Mouse (Mus musculus): ENCODE data around the gene Wdr4.
"Not testable (repeated sequence)": the region's sequence is repeated elsewhere in the genome, so short reads cannot be mapped to it uniquely, and the experiment has no call there.

Wdr4 gene

DNA sequence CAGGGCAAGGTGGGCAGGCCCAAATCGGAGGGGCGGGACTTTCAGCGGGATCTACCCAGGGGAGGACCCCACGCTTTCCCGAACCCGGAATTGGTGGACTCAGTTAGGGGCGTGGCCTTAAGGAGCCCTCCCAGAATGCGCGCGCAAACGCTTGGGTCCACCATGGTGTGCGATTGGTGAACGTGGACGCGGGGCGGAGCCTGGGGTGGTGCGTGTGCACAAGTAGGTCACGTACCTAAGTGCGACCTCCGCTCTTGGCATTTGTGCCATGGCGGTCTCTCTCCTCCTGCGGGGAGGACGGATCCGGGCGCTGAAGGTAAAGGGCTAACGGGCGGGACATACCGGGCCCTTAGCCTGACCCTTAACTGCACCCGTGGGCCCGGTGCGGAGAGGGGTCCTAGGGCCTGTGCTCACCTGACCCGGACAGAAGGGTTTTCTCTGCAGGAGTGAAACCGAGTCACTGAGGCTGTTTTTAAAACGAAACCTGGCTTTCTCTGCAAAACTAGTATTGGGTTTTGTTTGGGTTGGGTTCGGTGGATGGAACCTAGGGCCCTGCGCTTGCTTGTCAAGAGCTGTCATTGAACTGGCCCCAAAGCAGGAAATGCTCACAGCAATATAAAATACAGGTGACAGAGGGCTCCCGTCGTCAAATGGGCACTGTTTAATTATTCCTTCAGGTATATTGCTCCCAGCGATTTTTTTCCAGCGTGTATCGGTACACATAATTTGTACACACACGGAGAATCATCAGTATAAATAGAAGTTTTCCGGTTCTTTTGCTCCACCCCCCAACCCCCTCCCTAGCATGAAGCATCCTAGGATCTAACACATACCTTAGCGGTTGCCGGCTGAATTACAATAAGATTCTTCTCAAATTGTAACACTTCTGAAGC lies at the start of gene Wdr4, which contains the start of gene Ndufv3:
TSS of gene Wdr4 (minus strand) at position 35 of the 893 bp plus-strand sequence.
TSS of gene Ndufv3 (plus strand) at position 170 of the 893 bp plus-strand sequence.
- peak; percentile 98 for DNase-seq

DNA sequence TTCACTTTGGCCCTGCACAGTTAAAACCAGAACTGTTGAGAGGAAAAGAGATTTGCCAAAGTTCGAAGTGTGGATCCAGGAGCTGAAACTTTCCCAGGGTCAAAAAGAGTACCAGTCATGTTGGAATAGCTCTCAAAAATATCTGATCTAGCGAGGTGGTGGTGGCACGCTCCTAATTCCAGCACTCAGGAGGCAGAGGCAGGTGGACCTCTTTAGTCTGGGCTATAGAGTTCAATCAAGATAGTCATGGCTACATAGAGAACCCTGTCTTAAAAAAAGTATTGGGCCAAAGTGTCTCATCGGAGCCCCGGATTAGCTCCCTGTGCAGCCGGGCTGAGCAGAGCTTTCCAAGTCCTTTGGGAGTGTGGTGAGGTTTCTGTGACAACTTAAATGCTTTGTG lies 46.5 kb upstream of the Wdr4 start:
- DNase-seq, result no peak

GRCm38 (mm10) chr17:31565141-31566056 lies 45.6 kb upstream of the Wdr4 start:
- peak; percentile 76 for DNase-seq

GRCm38 (mm10) chr17:31564858-31565140 lies 45.0 kb upstream of the Wdr4 start:
- no peak for DNase-seq

- peak; percentile 95 for DNase-seq
Measured at GRCm38 (mm10) chr17:31564015-31564857, 44.5 kb upstream of the Wdr4 start, which contains the start of gene Pknox1. TSS of gene Pknox1 (plus strand) at chr17:31564734.

DNA sequence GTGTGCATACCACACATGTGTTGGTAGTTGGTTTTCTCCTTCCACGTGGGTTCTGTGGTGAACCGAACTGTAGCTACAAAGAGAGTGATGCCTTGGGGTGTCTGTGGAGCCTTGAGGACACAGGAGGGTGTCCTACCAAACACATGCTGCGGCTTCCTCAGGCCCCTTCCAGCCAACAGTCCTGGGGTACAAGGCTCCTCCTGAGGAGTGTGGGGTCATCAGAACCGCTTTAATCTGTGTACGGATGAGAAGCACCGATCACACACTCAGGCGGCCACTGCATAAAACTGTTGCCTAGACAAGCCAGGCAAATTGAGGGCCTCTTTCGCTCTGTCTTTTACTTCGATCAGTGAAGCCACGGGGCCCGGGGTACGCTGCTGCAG lies 43.8 kb upstream of the Wdr4 start:
- DNase-seq, result peak; percentile 45

DNA sequence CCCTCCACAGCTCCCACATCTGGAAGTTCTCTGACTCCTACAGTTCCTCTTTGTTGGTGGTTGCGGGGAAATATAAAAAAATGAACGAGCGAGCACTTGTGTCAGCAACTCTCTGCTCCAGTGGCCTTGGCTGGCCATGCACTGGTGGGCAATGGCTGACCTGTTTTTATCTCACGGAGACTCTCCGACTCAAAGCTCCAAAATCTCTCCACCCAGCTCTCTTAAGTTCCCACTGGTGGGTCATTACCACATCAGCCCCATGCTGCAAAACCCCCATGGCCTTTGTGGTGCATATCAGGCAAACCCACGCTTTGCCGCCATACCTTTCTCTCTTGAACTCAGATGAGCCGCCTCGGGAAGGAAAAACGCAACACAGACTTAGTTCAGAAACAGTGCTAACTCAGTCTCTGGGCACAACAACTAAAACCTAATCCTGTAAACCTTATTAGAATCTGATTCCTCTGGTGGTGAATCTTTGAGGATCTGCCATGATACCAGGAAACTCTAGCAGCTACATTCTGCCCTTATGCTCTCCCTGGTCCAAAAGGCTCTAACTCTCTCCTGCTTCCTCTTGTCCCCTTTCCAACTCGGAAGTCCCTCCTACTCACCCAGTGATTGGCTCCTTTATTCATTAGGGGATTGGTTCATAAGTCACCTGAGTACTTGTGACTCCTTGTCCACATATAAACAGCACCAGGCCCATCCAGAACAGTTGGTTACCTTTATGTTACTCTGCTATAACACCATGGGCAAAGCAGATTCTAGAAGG lies 39.4 kb upstream of the Wdr4 start:
- DNase-seq, result no peak

DNA sequence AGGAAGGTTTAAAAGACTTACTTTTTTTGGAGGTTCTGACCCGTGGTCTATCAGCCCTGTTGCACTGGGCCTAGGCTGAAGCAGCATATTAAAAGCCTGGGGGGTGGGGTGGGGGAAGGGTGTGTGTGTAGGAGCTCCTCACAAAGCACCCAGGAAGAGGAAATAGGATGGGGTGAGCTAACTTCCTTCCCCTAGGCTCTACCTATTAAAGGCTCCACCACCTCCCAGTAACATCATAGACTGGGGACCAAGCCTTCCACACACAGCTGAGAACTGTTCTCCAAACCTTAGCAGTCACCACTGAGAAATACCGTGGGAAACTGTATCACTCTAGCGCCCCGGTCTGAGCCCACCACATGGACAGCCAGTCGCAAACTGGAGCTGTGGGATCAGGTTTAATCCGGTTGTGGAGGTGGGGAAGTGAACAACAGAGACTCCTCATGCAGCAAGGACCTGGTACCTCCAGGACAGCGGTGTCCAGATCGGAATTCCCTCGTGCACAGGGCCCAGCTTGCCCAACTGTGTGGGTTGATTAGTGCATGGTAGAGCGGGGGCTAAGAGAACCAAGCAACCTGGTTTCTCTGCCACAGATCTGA lies 38.3 kb upstream of the Wdr4 start:
- no peak for DNase-seq

- no peak for DNase-seq
Measured at GRCm38 (mm10) chr17:31557124-31557880, 37.5 kb upstream of the Wdr4 start.

DNA sequence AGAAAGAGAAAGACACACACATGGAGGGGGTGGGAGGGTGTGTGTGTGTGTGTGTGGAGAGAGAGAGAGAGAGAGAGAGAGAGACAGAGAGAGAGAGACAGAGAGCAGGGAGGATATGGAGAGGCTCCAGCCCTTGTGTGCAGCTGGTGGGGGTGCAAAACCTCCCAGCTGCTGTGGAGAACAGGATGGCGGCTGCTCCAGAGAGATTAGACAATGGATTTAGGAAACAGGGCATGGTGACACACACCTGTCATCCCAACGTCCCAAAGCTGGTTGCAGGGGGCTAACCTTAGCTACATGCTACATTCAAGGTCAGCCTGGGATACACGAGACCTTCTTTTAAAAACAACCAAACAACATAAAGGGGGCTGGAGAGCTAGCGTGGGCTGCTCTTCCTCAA lies 36.5 kb upstream of the Wdr4 start:
- DNase-seq, result no peak

GRCm38 (mm10) chr17:31552601-31553000 lies 32.8 kb upstream of the Wdr4 start:
- DNase-seq, result not testable (repeated sequence)

- no peak for DNase-seq
Measured at GRCm38 (mm10) chr17:31549389-31549788, 29.6 kb upstream of the Wdr4 start.

DNA sequence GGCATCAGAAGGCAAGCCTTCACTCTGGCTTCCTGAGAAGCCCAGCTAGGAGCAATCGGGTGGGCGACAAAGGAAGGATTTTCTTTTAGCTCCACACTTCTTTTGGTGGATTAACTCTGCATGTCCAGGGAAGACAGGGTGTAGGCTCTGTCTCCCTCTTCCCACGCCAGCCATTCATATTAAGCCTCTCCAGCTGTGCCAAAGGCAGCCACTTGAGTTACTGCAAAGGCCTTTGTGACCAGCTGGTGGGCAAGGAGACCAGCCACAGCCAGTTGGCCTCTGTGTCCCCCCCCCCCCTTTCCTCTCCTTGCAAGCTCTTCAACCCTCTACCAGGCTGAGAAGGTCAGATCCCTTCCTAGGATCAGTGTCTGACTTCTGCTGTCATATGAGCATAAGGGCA lies 28.2 kb upstream of the Wdr4 start:
- DNase-seq, result no peak

- DNase-seq, result no peak
Measured at GRCm38 (mm10) chr17:31546444-31547196, 26.8 kb upstream of the Wdr4 start.

DNA sequence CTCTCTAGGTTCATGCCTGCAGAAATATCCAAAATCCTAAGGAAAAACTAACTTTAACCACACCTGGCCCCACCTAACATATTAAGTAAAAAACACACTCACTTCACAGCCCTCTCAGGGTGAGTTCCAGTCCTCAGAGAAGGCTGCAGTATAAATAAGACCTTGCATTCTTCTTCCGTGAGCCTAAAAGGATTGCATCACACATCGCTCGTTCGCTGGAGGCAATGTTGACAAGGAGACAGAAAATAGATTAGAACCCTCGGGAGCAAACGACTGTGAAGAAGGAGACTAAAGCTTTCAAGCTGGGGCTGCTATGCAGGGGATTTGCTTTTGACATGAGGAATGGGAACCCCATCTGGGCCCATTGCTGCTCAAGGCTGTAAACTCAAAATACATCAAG lies 23.8 kb upstream of the Wdr4 start:
- no peak for DNase-seq

- no peak for DNase-seq
Measured at GRCm38 (mm10) chr17:31541460-31541831, 21.7 kb upstream of the Wdr4 start.

GRCm38 (mm10) chr17:31540809-31541459 lies 21.2 kb upstream of the Wdr4 start:
- DNase-seq, result no peak

- no peak for DNase-seq
Measured at GRCm38 (mm10) chr17:31540101-31540500, 20.3 kb upstream of the Wdr4 start.

- DNase-seq, result peak; percentile 68
Measured at GRCm38 (mm10) chr17:31535871-31536629, 16.3 kb upstream of the Wdr4 start.
